Mouse (Mus musculus): ENCODE measurements around the gene Adam12. TPM values are rescaled to one million over a fixed set of nuclear protein-coding genes. Genes with fewer than 3 reads are reported as not detected.
A peak's percentile ranks its signal among the peaks of the same experiment; 100 is the strongest.

Gene Adam12
- polyA plus RNA-seq, 1 experiment from 2014 or later = 50.9 TPM

GRCm38 (mm10) chr7:133876139-133876538, 355.8 kb downstream of the Adam12 start:
- Histone ChIP-seq H3K4me3 (ENCODE audit: low read depth, low read length) (no peak overlapping the region), H3K9ac (no peak overlapping the region), H3K9me3 (ENCODE audit: low read depth, low read length) (no peaks in the 10 kb centered on the region), H3K27me3 (ENCODE audit: insufficient read depth, low read length) (no peaks in the 10 kb centered on the region), H3K27ac (ENCODE audit: low read depth) (no peak overlapping the region), H3K36me3 (ENCODE audit: insufficient read depth) (peaks cover 4% of the 10 kb centered on the region; the same call in 1 of the 2 replicates), H3K4me1 (ENCODE audit: insufficient read depth) (no peaks in the 10 kb centered on the region), H3K4me2 (no peak overlapping the region)
- 63% methylated on average over 3 of the region's 3 CpGs for WGBS
- DNase-seq (no peak), ATAC-seq (ENCODE audit: insufficient read depth) (no peak)
- TF ChIP-seq CTCF (IDR thresholded peaks at IDR 0.05; ENCODE audit: low read depth) = no peak

GRCm38 (mm10) chr7:133872701-133873100, 359.2 kb downstream of the Adam12 start:
- Histone ChIP-seq H3K27me3 (ENCODE audit: insufficient read depth, low read length) (no peaks in the 10 kb centered on the region), H3K36me3 (ENCODE audit: insufficient read depth) (no peaks in the 10 kb centered on the region), H3K4me2 (no peak overlapping the region), H3K9me3 (ENCODE audit: low read depth, low read length) (no peaks in the 10 kb centered on the region), H3K4me1 (ENCODE audit: insufficient read depth) (no peaks in the 10 kb centered on the region), H3K4me3 (ENCODE audit: low read depth, low read length) (no peak overlapping the region), H3K9ac (no peak overlapping the region), H3K27ac (ENCODE audit: low read depth) (no peak overlapping the region)
- ATAC-seq (ENCODE audit: insufficient read depth) = no peak
- DNase-seq = no peak
- 76% methylated on average over 5 of the region's 5 CpGs for WGBS
- no peak for TF ChIP-seq CTCF (IDR thresholded peaks at IDR 0.05; ENCODE audit: low read depth)

GRCm38 (mm10) chr7:133870265-133870664, 361.7 kb downstream of the Adam12 start:
- no peaks in the 10 kb centered on the region for H3K36me3 ChIP-seq (ENCODE audit: insufficient read depth)
- no peak overlapping the region for H3K9ac ChIP-seq
- H3K4me2 ChIP-seq = no peak overlapping the region
- ATAC-seq (ENCODE audit: insufficient read depth) (no peak), DNase-seq (no peak)
- no peaks in the 10 kb centered on the region for H3K9me3 ChIP-seq (ENCODE audit: low read depth, low read length)
- no peaks in the 10 kb centered on the region for H3K27me3 ChIP-seq (ENCODE audit: insufficient read depth, low read length)
- H3K4me3 ChIP-seq (ENCODE audit: low read depth, low read length) = no peak overlapping the region
- H3K4me1 ChIP-seq (ENCODE audit: insufficient read depth) = no peaks in the 10 kb centered on the region
- TF ChIP-seq CTCF (IDR thresholded peaks at IDR 0.05; ENCODE audit: low read depth) = no peak
- WGBS = 83% methylated on average over 4 of the region's 4 CpGs
- H3K27ac ChIP-seq (ENCODE audit: low read depth) = no peak overlapping the region

GRCm38 (mm10) chr7:133863684-133864083, 368.3 kb downstream of the Adam12 start:
- DNase-seq (no peak), ATAC-seq (ENCODE audit: insufficient read depth) (no peak)
- no peak for TF ChIP-seq CTCF (IDR thresholded peaks at IDR 0.05; ENCODE audit: low read depth)
- no peak overlapping the region for H3K4me2 ChIP-seq
- H3K9ac ChIP-seq = no peak overlapping the region
- no peaks in the 10 kb centered on the region for H3K4me1 ChIP-seq (ENCODE audit: insufficient read depth)
- 88% methylated on average over 4 of the region's 4 CpGs for WGBS
- H3K36me3 ChIP-seq (ENCODE audit: insufficient read depth) = no peaks in the 10 kb centered on the region
- H3K27me3 ChIP-seq (ENCODE audit: insufficient read depth, low read length) = no peaks in the 10 kb centered on the region
- H3K9me3 ChIP-seq (ENCODE audit: low read depth, low read length) = no peaks in the 10 kb centered on the region
- H3K27ac ChIP-seq (ENCODE audit: low read depth) = no peak overlapping the region
- no peak overlapping the region for H3K4me3 ChIP-seq (ENCODE audit: low read depth, low read length)

GRCm38 (mm10) chr7:133863151-133863550, 368.8 kb downstream of the Adam12 start:
- Histone ChIP-seq H3K9ac (no peak overlapping the region), H3K36me3 (ENCODE audit: insufficient read depth) (no peaks in the 10 kb centered on the region), H3K4me1 (ENCODE audit: insufficient read depth) (no peaks in the 10 kb centered on the region), H3K27ac (ENCODE audit: low read depth) (no peak overlapping the region), H3K4me2 (no peak overlapping the region), H3K4me3 (ENCODE audit: low read depth, low read length) (no peak overlapping the region), H3K27me3 (ENCODE audit: insufficient read depth, low read length) (no peaks in the 10 kb centered on the region), H3K9me3 (ENCODE audit: low read depth, low read length) (no peaks in the 10 kb centered on the region)
- TF ChIP-seq CTCF (IDR thresholded peaks at IDR 0.05; ENCODE audit: low read depth) = no peak
- no peak for DNase-seq
- 53% methylated on average over 3 of the region's 3 CpGs for WGBS
- ATAC-seq (ENCODE audit: insufficient read depth) = no peak

GRCm38 (mm10) chr7:133862723-133863122, 369.2 kb downstream of the Adam12 start:
- no peak overlapping the region for H3K4me2 ChIP-seq
- H3K4me3 ChIP-seq (ENCODE audit: low read depth, low read length) = no peak overlapping the region
- H3K27ac ChIP-seq (ENCODE audit: low read depth) = no peak overlapping the region
- no peaks in the 10 kb centered on the region for H3K27me3 ChIP-seq (ENCODE audit: insufficient read depth, low read length)
- H3K9ac ChIP-seq = no peak overlapping the region
- H3K36me3 ChIP-seq (ENCODE audit: insufficient read depth) = no peaks in the 10 kb centered on the region
- TF ChIP-seq CTCF (IDR thresholded peaks at IDR 0.05; ENCODE audit: low read depth) = no peak
- H3K9me3 ChIP-seq (ENCODE audit: low read depth, low read length) = no peaks in the 10 kb centered on the region
- WGBS = 74% methylated on average over 5 of the region's 5 CpGs
- ATAC-seq (ENCODE audit: insufficient read depth) (no peak), DNase-seq (no peak)
- H3K4me1 ChIP-seq (ENCODE audit: insufficient read depth) = no peaks in the 10 kb centered on the region

GRCm38 (mm10) chr7:133862233-133862632, 369.7 kb downstream of the Adam12 start:
- DNase-seq (no peak), ATAC-seq (ENCODE audit: insufficient read depth) (no peak)
- Histone ChIP-seq H3K4me2 (no peak overlapping the region), H3K27ac (ENCODE audit: low read depth) (no peak overlapping the region), H3K27me3 (ENCODE audit: insufficient read depth, low read length) (no peaks in the 10 kb centered on the region), H3K4me3 (ENCODE audit: low read depth, low read length) (no peak overlapping the region), H3K9ac (no peak overlapping the region), H3K4me1 (ENCODE audit: insufficient read depth) (no peaks in the 10 kb centered on the region), H3K9me3 (ENCODE audit: low read depth, low read length) (no peaks in the 10 kb centered on the region), H3K36me3 (ENCODE audit: insufficient read depth) (no peaks in the 10 kb centered on the region)
- 86% methylated on average over 6 of the region's 6 CpGs for WGBS
- TF ChIP-seq CTCF (IDR thresholded peaks at IDR 0.05; ENCODE audit: low read depth) = no peak

GRCm38 (mm10) chr7:133859548-133859947, 372.4 kb downstream of the Adam12 start:
- Histone ChIP-seq H3K27ac (ENCODE audit: low read depth) (no peak overlapping the region), H3K9ac (no peak overlapping the region), H3K4me3 (ENCODE audit: low read depth, low read length) (no peak overlapping the region), H3K36me3 (ENCODE audit: insufficient read depth) (no peaks in the 10 kb centered on the region), H3K4me2 (no peak overlapping the region), H3K4me1 (ENCODE audit: insufficient read depth) (no peaks in the 10 kb centered on the region), H3K27me3 (ENCODE audit: insufficient read depth, low read length) (no peaks in the 10 kb centered on the region), H3K9me3 (ENCODE audit: low read depth, low read length) (no peaks in the 10 kb centered on the region)
- WGBS = 37% methylated on average over 4 of the region's 4 CpGs
- TF ChIP-seq CTCF (IDR thresholded peaks at IDR 0.05; ENCODE audit: low read depth) = no peak
- ATAC-seq (ENCODE audit: insufficient read depth) (peak; percentile 45), DNase-seq (peak; percentile 56)

Data from lung, embryonic 14.5 days (tissue).